Mouse (Mus musculus): ENCODE measurements around the gene Prkab1.

Gene Prkab1

GRCm38 (mm10) chr5:115978255-115978654 is 46.1 kb downstream of the Prkab1 start:
- peak; percentile 25 to 44 for DNase-seq

- peak; percentile 58 to 75 for DNase-seq
Observed at GRCm38 (mm10) chr5:115977757-115978156, 46.6 kb downstream of the Prkab1 start.

GRCm38 (mm10) chr5:115977266-115977665 is 47.0 kb downstream of the Prkab1 start:
- peak; percentile 33 to 48 for DNase-seq

- DNase-seq, result no peak
Observed at GRCm38 (mm10) chr5:115976446-115976845, 47.9 kb downstream of the Prkab1 start.

- DNase-seq, result no peak
Observed at GRCm38 (mm10) chr5:115975672-115976071, 48.6 kb downstream of the Prkab1 start.

GRCm38 (mm10) chr5:115971236-115971635 is 53.1 kb downstream of the Prkab1 start:
- peak in 1 of 2 experiments; percentile 40 for DNase-seq
